Mouse (Mus musculus): ENCODE data around the gene 1700034J05Rik. TPM values are rescaled to one million over a fixed set of nuclear protein-coding genes. Genes with fewer than 3 reads are reported as not detected.

The 1700034J05Rik gene
- polyA plus RNA-seq, 1 experiment from 2014 or later = 0.34 TPM

DNA sequence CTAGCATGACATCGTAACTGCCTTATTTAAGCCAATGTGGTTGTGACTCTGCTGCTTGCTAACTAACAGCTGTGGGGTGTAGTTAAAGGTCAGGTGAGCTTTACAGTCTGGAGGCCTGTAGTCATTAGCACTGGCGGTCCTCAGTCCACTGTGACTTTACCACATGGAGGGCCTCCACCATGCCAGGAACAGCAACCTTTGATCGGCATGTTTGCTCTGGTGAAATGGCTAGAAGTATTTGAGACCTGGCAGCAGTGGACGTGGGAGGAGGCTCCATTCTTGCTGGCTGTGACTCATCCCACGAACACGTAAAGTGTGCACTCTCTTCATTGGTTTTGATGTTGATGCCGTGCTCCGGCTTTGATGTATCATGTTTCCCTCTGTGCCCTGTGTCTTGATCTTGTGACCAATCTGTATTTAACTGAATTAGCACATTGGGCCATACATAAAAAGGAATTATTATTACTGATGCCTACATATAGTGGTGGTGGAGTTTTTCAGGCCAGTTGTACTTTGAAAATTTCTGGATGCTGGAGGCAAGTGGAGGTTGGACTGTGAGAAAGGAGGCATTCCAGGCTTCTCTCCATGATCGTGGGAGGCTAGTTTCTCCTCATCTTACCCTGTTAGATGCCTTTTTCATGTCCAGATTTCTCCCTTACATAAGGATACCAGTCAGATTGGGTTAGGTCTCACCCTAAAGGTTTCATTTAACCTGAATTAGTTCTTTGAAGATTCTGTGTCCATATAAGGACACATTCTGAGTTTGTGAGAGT, 5.9 kb upstream of the 1700034J05Rik start:
- H3K4me2 ChIP-seq (ENCODE audit: low read length) = no peak overlapping the region
- H3K27me3 ChIP-seq (replicated peaks; ENCODE audit: control insufficient read depth, insufficient read depth, low read length) = no peaks in the 10 kb centered on the region
- no peaks in the 10 kb centered on the region for H3K9me3 ChIP-seq (ENCODE audit: control insufficient read depth, low read length)
- H3K4me1 ChIP-seq (replicated peaks; ENCODE audit: control insufficient read depth, insufficient read depth, low read length) = peaks cover 21% of the 10 kb centered on the region
- no peaks in the 10 kb centered on the region for H3K36me3 ChIP-seq (ENCODE audit: control insufficient read depth, insufficient read depth, low read length)
- no peak for DNase-seq (ENCODE audit: low spot score)
- no peak overlapping the region for H3K9ac ChIP-seq (ENCODE audit: low read length)
- ATAC-seq (replicated peaks; ENCODE audit: low FRiP score, low TSS enrichment, low read depth) = no peak
- H3K4me3 ChIP-seq (ENCODE audit: low read depth, low read length) = no peak overlapping the region
- WGBS = 73% methylated on average over 9 of the region's 9 CpGs
- H3K27ac ChIP-seq (ENCODE audit: low read depth) = no peak overlapping the region

DNA sequence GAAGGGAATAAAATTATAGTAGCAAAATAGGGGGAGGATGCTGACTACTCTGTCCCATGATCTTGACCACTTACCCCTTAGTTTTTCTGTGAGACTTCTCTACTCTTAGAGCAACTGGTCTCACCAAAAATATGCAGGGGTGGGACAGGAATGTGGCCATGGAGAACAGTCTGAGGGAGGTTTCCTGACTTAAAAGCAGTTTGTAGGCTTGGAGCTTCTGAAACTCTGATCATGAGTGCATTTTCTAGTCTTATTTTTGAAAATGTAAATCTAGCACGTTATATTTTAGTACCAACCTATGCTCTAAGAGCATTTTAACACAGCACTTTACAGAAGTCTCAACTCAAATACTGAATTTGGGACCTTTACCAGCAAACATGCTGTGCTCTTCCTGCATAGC, 4.5 kb upstream of the 1700034J05Rik start:
- Histone ChIP-seq H3K9ac (ENCODE audit: low read length) (no peak overlapping the region), H3K4me2 (ENCODE audit: low read length) (no peak overlapping the region), H3K36me3 (ENCODE audit: control insufficient read depth, insufficient read depth, low read length) (no peaks in the 10 kb centered on the region), H3K4me1 (replicated peaks; ENCODE audit: control insufficient read depth, insufficient read depth, low read length) (peaks cover 21% of the 10 kb centered on the region), H3K27ac (ENCODE audit: low read depth) (no peak overlapping the region), H3K9me3 (ENCODE audit: control insufficient read depth, low read length) (no peaks in the 10 kb centered on the region), H3K27me3 (replicated peaks; ENCODE audit: control insufficient read depth, insufficient read depth, low read length) (no peaks in the 10 kb centered on the region), H3K4me3 (ENCODE audit: low read depth, low read length) (no peak overlapping the region)
- no peak for ATAC-seq (replicated peaks; ENCODE audit: low FRiP score, low TSS enrichment, low read depth)
- no peak for DNase-seq (ENCODE audit: low spot score)
- 68% methylated on average over 1 of the region's 1 CpGs for WGBS

- H3K4me1 ChIP-seq (replicated peaks; ENCODE audit: control insufficient read depth, insufficient read depth, low read length) = peaks cover 21% of the 10 kb centered on the region
- 75% methylated on average over 1 of the region's 1 CpGs for WGBS
- DNase-seq (ENCODE audit: low spot score) (no peak), ATAC-seq (replicated peaks; ENCODE audit: low FRiP score, low TSS enrichment, low read depth) (no peak)
- no peaks in the 10 kb centered on the region for H3K36me3 ChIP-seq (ENCODE audit: control insufficient read depth, insufficient read depth, low read length)
- H3K4me3 ChIP-seq (ENCODE audit: low read depth, low read length) = no peak overlapping the region
- H3K4me2 ChIP-seq (ENCODE audit: low read length) = no peak overlapping the region
- no peak overlapping the region for H3K9ac ChIP-seq (ENCODE audit: low read length)
- no peak overlapping the region for H3K27ac ChIP-seq (ENCODE audit: low read depth)
- no peaks in the 10 kb centered on the region for H3K9me3 ChIP-seq (ENCODE audit: control insufficient read depth, low read length)
- no peaks in the 10 kb centered on the region for H3K27me3 ChIP-seq (replicated peaks; ENCODE audit: control insufficient read depth, insufficient read depth, low read length)
Measured at GRCm38 (mm10) chr6:146956961-146957360, 2.7 kb upstream of the 1700034J05Rik start.

GRCm38 (mm10) chr6:146955896-146956295, 1.7 kb upstream of the 1700034J05Rik start:
- H3K27ac ChIP-seq (ENCODE audit: low read depth) = no peak overlapping the region; the same call in 1 of the 2 replicates
- no peak overlapping the region for H3K9ac ChIP-seq (ENCODE audit: low read length)
- ATAC-seq (replicated peaks; ENCODE audit: low FRiP score, low TSS enrichment, low read depth) (peak; percentile 81), DNase-seq (ENCODE audit: low spot score) (no peak)
- H3K4me2 ChIP-seq (ENCODE audit: low read length) = no peak overlapping the region
- 38% methylated on average over 12 of the region's 12 CpGs for WGBS
- H3K9me3 ChIP-seq (ENCODE audit: control insufficient read depth, low read length) = no peaks in the 10 kb centered on the region
- no peak overlapping the region for H3K4me3 ChIP-seq (ENCODE audit: low read depth, low read length)
- no peaks in the 10 kb centered on the region for H3K36me3 ChIP-seq (ENCODE audit: control insufficient read depth, insufficient read depth, low read length)
- no peaks in the 10 kb centered on the region for H3K27me3 ChIP-seq (replicated peaks; ENCODE audit: control insufficient read depth, insufficient read depth, low read length)
- peaks cover 12% of the 10 kb centered on the region for H3K4me1 ChIP-seq (replicated peaks; ENCODE audit: control insufficient read depth, insufficient read depth, low read length)

DNA sequence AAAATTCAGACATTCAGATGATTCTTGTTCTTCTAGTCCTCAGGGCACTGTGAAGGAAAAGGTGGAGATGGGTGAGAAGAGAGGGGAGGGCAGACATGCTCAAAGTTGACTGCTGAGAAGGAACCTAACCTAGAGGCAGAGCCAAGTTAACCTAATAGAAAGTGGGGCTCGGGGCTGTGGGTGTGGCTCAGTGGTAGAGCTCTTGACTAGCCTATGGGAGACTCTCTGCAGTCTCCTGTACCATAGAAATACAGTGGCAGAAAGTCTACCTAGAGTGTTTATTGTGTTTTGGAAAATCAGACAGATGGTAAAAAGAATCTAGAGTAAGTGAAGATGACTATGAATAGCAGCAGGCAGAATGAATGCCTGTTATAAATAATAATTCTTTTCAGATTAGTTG, 1.3 kb upstream of the 1700034J05Rik start:
- 70% methylated on average over 1 of the region's 1 CpGs for WGBS
- H3K9ac ChIP-seq (ENCODE audit: low read length) = no peak overlapping the region

DNA sequence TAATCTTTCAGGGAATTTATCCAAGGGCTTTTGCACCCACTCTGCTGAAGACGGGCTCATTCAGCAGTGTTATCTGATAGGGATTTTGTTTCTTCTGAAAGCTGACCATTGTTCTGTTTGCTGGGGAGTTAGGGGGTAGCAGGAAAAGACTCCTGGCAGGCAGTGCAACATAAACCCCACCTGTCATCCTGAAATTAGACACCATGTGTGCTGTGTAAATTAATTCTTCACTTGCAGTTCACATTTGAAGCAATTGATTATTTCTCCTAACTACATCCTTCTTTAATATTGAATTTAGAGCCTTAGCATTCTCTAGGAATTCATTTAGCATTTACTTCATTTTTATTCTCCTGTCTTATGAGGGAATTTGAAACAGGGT, 3.8 kb downstream of the 1700034J05Rik start:
- no peaks in the 10 kb centered on the region for H3K27me3 ChIP-seq (replicated peaks; ENCODE audit: control insufficient read depth, insufficient read depth, low read length)

More for the DNA sequence above, 1.3 kb upstream of the 1700034J05Rik start:
- no peak for DNase-seq (ENCODE audit: low spot score)
- H3K27ac ChIP-seq (ENCODE audit: low read depth) = no peak overlapping the region; the same call in 1 of the 2 replicates
- H3K36me3 ChIP-seq (ENCODE audit: control insufficient read depth, insufficient read depth, low read length) = no peaks in the 10 kb centered on the region
- no peaks in the 10 kb centered on the region for H3K27me3 ChIP-seq (replicated peaks; ENCODE audit: control insufficient read depth, insufficient read depth, low read length)
- no peak overlapping the region for H3K4me3 ChIP-seq (ENCODE audit: low read depth, low read length)
- H3K4me2 ChIP-seq (ENCODE audit: low read length) = no peak overlapping the region
- H3K4me1 ChIP-seq (replicated peaks; ENCODE audit: control insufficient read depth, insufficient read depth, low read length) = peaks cover 10% of the 10 kb centered on the region; the same call in 1 of the 2 replicates
- ATAC-seq (replicated peaks; ENCODE audit: low FRiP score, low TSS enrichment, low read depth) = no peak
- no peaks in the 10 kb centered on the region for H3K9me3 ChIP-seq (ENCODE audit: control insufficient read depth, low read length)

DNA sequence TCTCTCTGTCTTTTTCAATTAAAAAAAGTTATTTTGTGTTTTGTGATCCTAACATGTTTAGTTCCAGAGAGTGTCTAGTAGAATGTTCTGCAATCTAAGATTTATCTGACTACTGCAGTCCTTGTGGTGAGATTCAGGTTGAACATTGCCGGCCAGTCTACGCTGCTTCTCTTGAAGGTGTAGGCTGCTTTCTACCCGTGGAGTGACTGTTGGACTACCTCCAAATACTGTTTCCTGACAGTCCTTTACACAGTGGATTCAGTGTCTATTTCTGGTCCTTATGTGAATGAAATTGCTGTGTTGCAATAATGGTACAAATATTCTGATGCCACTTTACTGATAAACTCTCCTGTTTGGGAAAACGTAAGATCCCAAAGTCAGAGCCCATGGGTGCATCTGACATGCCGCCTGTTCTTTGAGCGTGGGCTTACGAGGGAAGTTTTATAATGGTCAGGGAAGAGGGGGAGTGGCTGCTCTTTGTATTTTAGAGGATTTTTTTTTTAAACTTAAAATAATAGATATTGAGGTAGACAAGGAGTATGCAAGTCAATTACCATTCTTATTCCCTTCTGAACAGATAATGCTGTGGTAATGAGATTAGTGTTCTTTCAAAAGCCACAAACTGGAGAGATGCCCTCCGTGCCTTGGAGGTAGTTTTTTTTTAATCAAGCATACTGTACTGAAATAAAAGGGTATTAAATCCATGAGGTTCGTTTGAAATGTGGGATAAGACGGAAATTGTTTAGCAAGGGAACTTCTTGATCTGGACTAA, 4.4 kb downstream of the 1700034J05Rik start:
- WGBS = 73% methylated on average over 10 of the region's 10 CpGs
- DNase-seq (ENCODE audit: low spot score) (no peak), ATAC-seq (replicated peaks; ENCODE audit: low FRiP score, low TSS enrichment, low read depth) (no peak)
- H3K36me3 ChIP-seq (ENCODE audit: control insufficient read depth, insufficient read depth, low read length) = no peaks in the 10 kb centered on the region
- H3K27ac ChIP-seq (ENCODE audit: low read depth) = no peak overlapping the region
- no peak overlapping the region for H3K4me3 ChIP-seq (ENCODE audit: low read depth, low read length)
- no peak overlapping the region for H3K4me2 ChIP-seq (ENCODE audit: low read length)
- H3K9ac ChIP-seq (ENCODE audit: low read length) = no peak overlapping the region
- no peaks in the 10 kb centered on the region for H3K27me3 ChIP-seq (replicated peaks; ENCODE audit: control insufficient read depth, insufficient read depth, low read length)
- H3K9me3 ChIP-seq (ENCODE audit: control insufficient read depth, low read length) = no peaks in the 10 kb centered on the region
- H3K4me1 ChIP-seq (replicated peaks; ENCODE audit: control insufficient read depth, insufficient read depth, low read length) = peaks cover 19% of the 10 kb centered on the region; the same call in 1 of the 2 replicates

More for the DNA sequence above, 3.8 kb downstream of the 1700034J05Rik start:
- H3K9me3 ChIP-seq (ENCODE audit: control insufficient read depth, low read length) = no peaks in the 10 kb centered on the region
- 43% methylated on average over 1 of the region's 1 CpGs for WGBS
- no peak overlapping the region for H3K27ac ChIP-seq (ENCODE audit: low read depth)
- H3K36me3 ChIP-seq (ENCODE audit: control insufficient read depth, insufficient read depth, low read length) = no peaks in the 10 kb centered on the region
- H3K9ac ChIP-seq (ENCODE audit: low read length) = no peak overlapping the region
- ATAC-seq (replicated peaks; ENCODE audit: low FRiP score, low TSS enrichment, low read depth) (no peak), DNase-seq (ENCODE audit: low spot score) (no peak)
- H3K4me1 ChIP-seq (replicated peaks; ENCODE audit: control insufficient read depth, insufficient read depth, low read length) = peaks cover 18% of the 10 kb centered on the region
- no peak overlapping the region for H3K4me3 ChIP-seq (ENCODE audit: low read depth, low read length)
- H3K4me2 ChIP-seq (ENCODE audit: low read length) = no peak overlapping the region

DNA sequence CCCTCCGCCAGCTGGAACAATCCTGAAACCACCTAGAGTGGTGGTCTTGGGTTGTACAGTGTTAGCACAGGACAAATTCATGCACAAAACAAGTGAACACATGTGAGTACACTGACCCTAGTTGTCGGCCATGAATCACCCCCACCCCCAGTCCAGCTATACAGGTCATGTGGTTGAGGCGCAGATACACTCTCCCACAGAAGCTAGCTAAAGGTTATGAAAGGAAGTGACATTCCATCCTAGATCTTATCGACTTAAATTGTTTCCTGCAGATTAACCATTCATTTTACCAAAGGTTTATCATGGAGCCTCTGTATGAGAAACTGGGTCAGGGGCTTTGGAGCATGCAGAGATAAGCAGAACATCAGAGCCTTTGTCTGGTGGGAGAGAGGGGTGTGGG, 7.0 kb downstream of the 1700034J05Rik start:
- no peak overlapping the region for H3K27ac ChIP-seq (ENCODE audit: low read depth)
- WGBS = 60% methylated on average over 4 of the region's 4 CpGs
- ATAC-seq (replicated peaks; ENCODE audit: low FRiP score, low TSS enrichment, low read depth) (no peak), DNase-seq (ENCODE audit: low spot score) (no peak)
- H3K4me1 ChIP-seq (replicated peaks; ENCODE audit: control insufficient read depth, insufficient read depth, low read length) = peaks cover 23% of the 10 kb centered on the region; the same call in 1 of the 2 replicates
- H3K9me3 ChIP-seq (ENCODE audit: control insufficient read depth, low read length) = no peaks in the 10 kb centered on the region
- no peak overlapping the region for H3K4me2 ChIP-seq (ENCODE audit: low read length)
- no peak overlapping the region for H3K9ac ChIP-seq (ENCODE audit: low read length)
- no peaks in the 10 kb centered on the region for H3K27me3 ChIP-seq (replicated peaks; ENCODE audit: control insufficient read depth, insufficient read depth, low read length)
- H3K36me3 ChIP-seq (ENCODE audit: control insufficient read depth, insufficient read depth, low read length) = no peaks in the 10 kb centered on the region
- H3K4me3 ChIP-seq (ENCODE audit: low read depth, low read length) = no peak overlapping the region
